Mouse (Mus musculus): ENCODE results near the gene Cep131.

- TF ChIP-seq POLR2A (IDR thresholded peaks at IDR 0.05; ENCODE audit: low read depth, low read length) (no peak), CTCF (IDR thresholded peaks at IDR 0.05; ENCODE audit: borderline replicate concordance, insufficient read depth, low read length) (no peak)
Measured at GRCm38 (mm10) chr11:120107796-120108195, 21.2 kb upstream of the Cep131 start.
